Mouse (Mus musculus): ENCODE data around the gene Exoc7. TPM values are rescaled to one million over a fixed set of nuclear protein-coding genes. Genes with fewer than 3 reads are reported as not detected.
A peak's percentile ranks its signal among the peaks of the same experiment; 100 is the strongest.

Exoc7 gene
- polyA plus RNA-seq, 1 experiment from 2014 or later, result 89.3 TPM

DNA sequence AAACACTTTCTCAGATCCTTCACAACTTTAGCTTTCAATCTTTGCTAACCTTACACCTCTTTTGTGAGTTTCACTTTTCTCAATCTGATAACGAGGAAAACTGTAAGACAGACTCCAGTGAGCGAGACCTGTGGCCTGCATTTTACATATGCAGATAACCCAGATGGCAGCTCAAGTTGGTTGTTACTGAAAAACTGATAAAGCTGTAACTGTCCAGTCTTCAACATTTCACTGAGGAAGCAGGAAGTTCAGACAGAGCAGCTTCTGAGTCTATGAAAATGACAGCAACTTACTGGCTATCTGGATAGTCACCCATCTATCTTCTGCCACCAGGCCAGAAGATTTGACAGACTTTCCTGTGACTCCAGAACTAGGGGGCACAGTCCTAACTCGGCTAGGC lies 2.6 kb upstream of the Exoc7 start:
- 0 out of 2 replicates have a peak, but pooled peaks cover 4% of the 10 kb centered on the region for H3K27me3 ChIP-seq (replicated peaks)
- no peak for ATAC-seq (ENCODE audit: low FRiP score, low read depth)
- no peak overlapping the region for H3K27ac ChIP-seq
- WGBS, result 81% methylated on average over 3 of the region's 3 CpGs
- no peak overlapping the region for H3K4me2 ChIP-seq (replicated peaks)
- no peak overlapping the region for H3K9ac ChIP-seq
- H3K36me3 ChIP-seq, result peaks cover 4% of the 10 kb centered on the region
- no peak overlapping the region for H3K4me3 ChIP-seq
- H3K9me3 ChIP-seq, result no peaks in the 10 kb centered on the region
- H3K4me1 ChIP-seq, result peaks cover 6% of the 10 kb centered on the region; the same call in 1 of the 2 replicates

DNA sequence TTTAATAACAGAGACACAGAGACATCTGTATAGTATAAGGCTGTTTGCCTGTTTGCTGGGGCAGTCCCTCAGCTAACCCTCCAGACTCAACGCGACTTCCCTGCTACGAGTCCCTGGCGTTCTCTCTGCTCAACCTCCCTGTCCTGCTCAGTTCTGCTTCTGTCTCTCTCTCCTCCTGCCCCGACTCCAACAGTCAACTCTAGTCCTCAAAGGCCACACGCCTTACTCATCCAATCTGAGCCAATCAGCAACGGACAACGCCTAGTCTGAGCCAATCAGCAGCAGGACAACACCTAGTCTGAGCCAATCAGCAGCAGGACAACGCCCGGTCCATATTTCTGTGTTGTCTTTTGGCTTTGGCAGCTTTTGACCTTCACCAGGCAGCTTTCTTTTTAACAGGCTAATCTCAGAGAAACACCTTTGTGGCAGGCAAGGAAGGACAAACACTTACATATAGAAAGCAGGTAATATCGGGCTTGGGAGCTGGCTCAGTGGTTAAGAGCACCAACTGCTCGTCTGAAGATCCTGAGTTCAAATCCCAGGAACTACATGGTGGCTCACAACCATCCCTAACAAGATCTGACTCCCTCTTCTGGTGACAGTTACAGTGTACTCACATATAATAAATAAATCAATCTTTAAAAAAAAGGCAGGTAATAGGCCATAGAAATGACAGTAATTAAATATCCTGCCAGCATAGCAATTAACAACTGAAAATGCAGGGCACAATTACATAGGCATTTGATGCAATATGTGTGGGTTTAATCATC lies 914 bp upstream of the Exoc7 start:
- Histone ChIP-seq H3K4me3 (no peak overlapping the region), H3K27me3 (replicated peaks) (0 out of 2 replicates have a peak, but pooled peaks cover 4% of the 10 kb centered on the region), H3K36me3 (peaks cover 20% of the 10 kb centered on the region), H3K27ac (no peak overlapping the region), H3K4me2 (replicated peaks) (no peak overlapping the region), H3K9ac (no peak overlapping the region), H3K4me1 (peaks cover 6% of the 10 kb centered on the region; the same call in 1 of the 2 replicates), H3K9me3 (no peaks in the 10 kb centered on the region)
- 93% methylated on average over 12 of the region's 12 CpGs for WGBS
- ATAC-seq (ENCODE audit: low FRiP score, low read depth), result no peak

DNA sequence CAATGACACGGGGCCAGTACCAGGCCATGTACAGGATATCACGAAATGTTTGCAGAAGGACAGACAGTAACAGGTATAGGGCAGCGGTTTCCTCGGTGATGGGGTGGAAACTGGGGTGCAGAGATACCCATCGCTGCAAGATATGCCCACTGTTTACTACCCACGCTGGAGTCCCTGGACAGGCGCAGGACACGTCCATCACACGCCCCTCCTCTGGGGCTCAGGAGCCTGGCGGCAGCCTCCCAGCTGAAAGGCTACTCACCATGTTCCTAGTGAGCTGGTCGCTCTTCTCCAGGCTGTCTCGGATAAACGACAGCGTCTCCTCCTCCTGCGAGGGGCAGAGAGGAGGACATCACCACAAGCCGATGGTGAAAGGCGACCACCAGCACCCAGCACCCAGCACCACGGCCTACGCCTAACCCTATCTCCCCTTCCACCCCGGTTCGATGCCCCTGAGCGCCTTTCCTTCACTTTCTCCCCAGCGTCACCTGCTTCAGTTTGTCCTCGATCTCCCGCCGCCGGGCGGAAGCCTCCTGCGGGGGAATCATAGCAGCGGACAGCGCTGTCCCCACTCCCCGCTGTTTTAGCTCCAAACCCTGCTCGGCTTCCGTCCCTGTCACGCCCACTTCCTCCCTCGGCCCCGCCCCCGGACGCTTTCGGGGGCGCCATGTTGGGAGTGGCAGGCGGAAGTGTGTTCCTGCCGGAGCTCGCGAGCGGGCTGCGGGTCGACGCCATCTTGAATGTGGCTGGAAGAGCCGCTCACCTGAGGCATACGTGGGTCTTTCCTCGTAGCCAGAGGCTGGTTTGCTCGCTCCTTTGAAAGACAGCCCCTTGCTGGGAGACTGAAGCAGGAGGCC lies 679 bp downstream of the Exoc7 start:
- 2% methylated on average over 53 of the region's 53 CpGs for WGBS
- Histone ChIP-seq H3K4me2 (replicated peaks) (peak overlapping the region; percentile 88), H3K9ac (peak overlapping the region; percentile 75), H3K4me1 (peaks cover 6% of the 10 kb centered on the region; the same call in 1 of the 2 replicates), H3K4me3 (peak overlapping the region; percentile 57), H3K36me3 (peaks cover 34% of the 10 kb centered on the region), H3K27ac (no peak overlapping the region), H3K27me3 (replicated peaks) (0 out of 2 replicates have a peak, but pooled peaks cover 4% of the 10 kb centered on the region), H3K9me3 (no peaks in the 10 kb centered on the region)
- ATAC-seq (ENCODE audit: low FRiP score, low read depth), result peak; percentile 92

DNA sequence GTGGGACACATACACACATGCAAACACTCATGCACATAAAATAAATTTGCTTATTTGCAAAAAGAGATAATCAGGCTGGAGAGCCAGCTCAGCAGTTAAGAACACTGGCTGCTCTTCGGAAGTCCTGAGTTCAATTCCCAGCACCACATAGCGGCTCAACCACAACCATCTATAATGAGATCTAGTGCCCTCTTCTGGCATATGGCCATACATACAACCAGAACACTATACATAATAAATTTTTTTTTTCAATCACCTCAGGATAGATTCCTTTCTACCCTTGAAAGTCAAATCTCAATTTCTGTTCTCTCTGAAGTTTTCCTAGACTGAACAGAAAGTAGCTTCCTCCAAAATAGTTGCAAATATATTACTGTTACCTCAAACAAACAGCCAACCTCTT lies 1.6 kb downstream of the Exoc7 start:
- ATAC-seq (ENCODE audit: low FRiP score, low read depth), result no peak
- 98% methylated on average over 2 of the region's 2 CpGs for WGBS
- Histone ChIP-seq H3K4me3 (no peak overlapping the region; the same call in 1 of the 2 replicates), H3K4me2 (replicated peaks) (peak overlapping the region; percentile 88), H3K27me3 (replicated peaks) (0 out of 2 replicates have a peak, but pooled peaks cover 4% of the 10 kb centered on the region), H3K9me3 (no peaks in the 10 kb centered on the region), H3K4me1 (peaks cover 6% of the 10 kb centered on the region; the same call in 1 of the 2 replicates), H3K27ac (no peak overlapping the region), H3K9ac (no peak overlapping the region), H3K36me3 (peaks cover 44% of the 10 kb centered on the region)

DNA sequence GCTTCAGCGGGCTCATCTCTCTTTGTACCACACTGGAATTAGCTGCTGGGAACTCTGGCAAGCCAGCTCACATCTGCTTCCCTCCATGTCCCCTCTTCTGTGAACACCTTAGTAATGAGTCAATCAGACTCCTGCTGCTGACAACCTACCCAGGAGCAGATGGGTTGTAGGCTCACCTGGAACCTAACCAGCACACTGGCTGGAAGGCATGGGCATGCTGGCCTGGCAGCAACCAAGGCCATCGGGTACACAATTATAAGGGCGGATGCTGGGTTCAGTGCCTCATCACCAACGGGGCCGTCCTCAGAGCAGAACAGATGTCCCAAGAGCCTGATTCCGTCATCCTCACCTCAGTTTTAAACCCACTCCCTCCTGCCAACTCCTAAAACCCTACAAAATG lies 8.4 kb downstream of the Exoc7 start:
- H3K4me2 ChIP-seq (replicated peaks), result no peak overlapping the region
- H3K36me3 ChIP-seq, result peaks cover 93% of the 10 kb centered on the region
- H3K9ac ChIP-seq, result no peak overlapping the region
- no peak for ATAC-seq (ENCODE audit: low FRiP score, low read depth)
- WGBS, result 93% methylated on average over 6 of the region's 6 CpGs
- no peaks in the 10 kb centered on the region for H3K27me3 ChIP-seq (replicated peaks)
- no peaks in the 10 kb centered on the region for H3K9me3 ChIP-seq
- H3K4me3 ChIP-seq, result no peak overlapping the region
- no peak overlapping the region for H3K27ac ChIP-seq
- no peaks in the 10 kb centered on the region for H3K4me1 ChIP-seq

DNA sequence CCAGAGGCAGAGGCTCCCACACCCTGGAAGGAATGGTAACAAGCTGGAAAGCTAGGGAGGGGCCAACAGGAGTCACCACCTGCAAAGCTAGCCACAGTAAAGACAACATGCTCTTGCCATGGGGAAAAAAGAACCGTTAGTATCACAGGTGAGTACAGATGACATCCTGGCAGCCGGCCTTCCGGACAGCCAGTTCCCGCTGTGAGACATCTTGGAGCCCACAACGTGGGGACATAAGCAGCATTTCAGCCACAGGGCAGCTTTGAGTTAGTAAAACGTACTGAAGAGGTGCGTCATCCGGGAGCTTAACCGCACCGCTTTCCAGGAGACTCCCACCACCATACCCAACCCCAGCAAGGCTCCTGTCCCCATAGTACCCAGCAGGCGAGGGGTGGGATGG lies 8.8 kb downstream of the Exoc7 start:
- H3K4me3 ChIP-seq, result no peak overlapping the region
- H3K9me3 ChIP-seq, result no peaks in the 10 kb centered on the region
- H3K27ac ChIP-seq, result no peak overlapping the region
- H3K4me1 ChIP-seq, result no peaks in the 10 kb centered on the region
- H3K36me3 ChIP-seq, result peaks cover 92% of the 10 kb centered on the region
- no peak for ATAC-seq (ENCODE audit: low FRiP score, low read depth)
- no peaks in the 10 kb centered on the region for H3K27me3 ChIP-seq (replicated peaks)
- WGBS, result 89% methylated on average over 11 of the region's 11 CpGs
- no peak overlapping the region for H3K9ac ChIP-seq
- no peak overlapping the region for H3K4me2 ChIP-seq (replicated peaks)

DNA sequence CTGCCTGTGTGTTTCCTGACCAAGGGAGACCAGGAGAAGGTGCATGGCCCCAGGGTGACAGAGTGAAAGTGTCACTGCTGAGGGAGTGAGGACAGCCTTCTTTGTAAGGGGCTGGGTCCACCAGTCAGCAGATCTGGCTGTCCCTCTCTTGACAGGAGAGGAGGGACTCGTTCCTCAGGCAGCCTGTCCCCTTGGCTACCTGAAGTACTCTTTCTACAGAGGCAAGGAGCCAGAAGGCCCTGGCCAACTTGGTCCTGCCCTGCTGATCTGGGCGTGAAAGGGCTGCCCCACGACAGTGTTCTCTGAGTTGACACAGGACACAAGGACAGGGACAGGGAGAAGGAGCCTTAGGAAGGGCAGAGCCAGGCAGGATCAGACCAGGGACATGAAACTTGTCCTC lies 10.0 kb downstream of the Exoc7 start:
- H3K4me1 ChIP-seq, result no peaks in the 10 kb centered on the region
- H3K4me3 ChIP-seq, result no peak overlapping the region
- no peak overlapping the region for H3K9ac ChIP-seq
- peaks cover 91% of the 10 kb centered on the region for H3K36me3 ChIP-seq
- no peaks in the 10 kb centered on the region for H3K27me3 ChIP-seq (replicated peaks)
- 79% methylated on average over 3 of the region's 3 CpGs for WGBS
- no peak overlapping the region for H3K27ac ChIP-seq
- H3K4me2 ChIP-seq (replicated peaks), result no peak overlapping the region
- ATAC-seq (ENCODE audit: low FRiP score, low read depth), result no peak
- no peaks in the 10 kb centered on the region for H3K9me3 ChIP-seq

DNA sequence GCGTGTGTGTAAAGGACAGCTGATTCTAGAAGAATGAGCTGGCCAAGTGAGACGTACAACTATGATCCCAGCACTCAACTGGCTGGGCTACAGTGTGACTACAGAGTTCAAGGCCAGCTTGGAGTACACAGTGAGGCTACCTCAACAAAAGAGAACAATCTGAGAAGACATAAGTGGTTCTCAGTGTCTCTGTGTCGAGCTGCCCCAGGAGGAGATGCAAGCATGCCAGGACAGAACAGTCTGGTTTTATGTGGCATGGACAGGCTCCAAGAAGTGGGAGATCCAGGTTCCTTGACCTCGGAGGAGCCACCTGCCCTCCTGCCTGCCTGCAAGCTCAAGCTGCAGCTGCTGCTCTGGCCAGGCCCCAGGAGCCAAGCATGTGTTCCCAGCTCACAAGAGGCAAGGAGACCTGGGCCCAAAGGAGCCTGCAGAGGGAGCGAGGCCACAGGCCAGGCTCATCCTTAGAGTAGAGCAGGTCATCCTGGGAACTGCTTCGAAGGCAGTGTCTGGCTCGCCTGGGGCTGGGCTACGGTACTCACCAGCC lies 10.8 kb downstream of the Exoc7 start:
- no peaks in the 10 kb centered on the region for H3K9me3 ChIP-seq
- no peak for ATAC-seq (ENCODE audit: low FRiP score, low read depth)
- peaks cover 89% of the 10 kb centered on the region for H3K36me3 ChIP-seq

DNA sequence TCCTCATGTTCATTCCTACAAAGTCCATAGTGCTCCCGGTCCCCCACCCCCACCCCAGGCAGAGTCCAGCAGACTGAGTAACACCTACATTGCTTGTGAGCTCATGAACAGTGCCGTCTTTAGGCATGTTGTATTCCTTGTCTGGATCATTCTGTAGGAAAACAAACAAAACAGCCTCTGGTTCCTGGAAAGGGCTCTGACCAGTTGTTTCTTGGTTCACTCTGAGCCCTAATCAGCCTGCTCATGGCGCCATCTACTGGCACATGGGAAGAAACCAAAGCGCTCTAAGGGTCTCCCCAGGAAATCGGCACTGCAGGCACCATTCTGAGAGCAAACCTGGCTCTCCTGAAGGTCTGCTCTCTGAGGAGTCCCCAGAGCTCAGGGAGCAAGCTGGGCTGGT lies 12.7 kb downstream of the Exoc7 start:
- ATAC-seq (ENCODE audit: low FRiP score, low read depth), result no peak
- no peak overlapping the region for H3K9ac ChIP-seq
- H3K9me3 ChIP-seq, result no peaks in the 10 kb centered on the region
- no peaks in the 10 kb centered on the region for H3K27me3 ChIP-seq (replicated peaks)
- H3K36me3 ChIP-seq, result peaks cover 89% of the 10 kb centered on the region
- H3K27ac ChIP-seq, result no peak overlapping the region
- no peak overlapping the region for H3K4me3 ChIP-seq
- no peaks in the 10 kb centered on the region for H3K4me1 ChIP-seq
- no peak overlapping the region for H3K4me2 ChIP-seq (replicated peaks)
- 39% methylated on average over 5 of the region's 5 CpGs for WGBS

More for the DNA sequence above, 10.8 kb downstream of the Exoc7 start:
- no peaks in the 10 kb centered on the region for H3K4me1 ChIP-seq
- H3K27me3 ChIP-seq (replicated peaks), result no peaks in the 10 kb centered on the region
- 86% methylated on average over 8 of the region's 8 CpGs for WGBS
- no peak overlapping the region for H3K4me3 ChIP-seq
- no peak overlapping the region for H3K9ac ChIP-seq
- no peak overlapping the region for H3K27ac ChIP-seq
- no peak overlapping the region for H3K4me2 ChIP-seq (replicated peaks)

DNA sequence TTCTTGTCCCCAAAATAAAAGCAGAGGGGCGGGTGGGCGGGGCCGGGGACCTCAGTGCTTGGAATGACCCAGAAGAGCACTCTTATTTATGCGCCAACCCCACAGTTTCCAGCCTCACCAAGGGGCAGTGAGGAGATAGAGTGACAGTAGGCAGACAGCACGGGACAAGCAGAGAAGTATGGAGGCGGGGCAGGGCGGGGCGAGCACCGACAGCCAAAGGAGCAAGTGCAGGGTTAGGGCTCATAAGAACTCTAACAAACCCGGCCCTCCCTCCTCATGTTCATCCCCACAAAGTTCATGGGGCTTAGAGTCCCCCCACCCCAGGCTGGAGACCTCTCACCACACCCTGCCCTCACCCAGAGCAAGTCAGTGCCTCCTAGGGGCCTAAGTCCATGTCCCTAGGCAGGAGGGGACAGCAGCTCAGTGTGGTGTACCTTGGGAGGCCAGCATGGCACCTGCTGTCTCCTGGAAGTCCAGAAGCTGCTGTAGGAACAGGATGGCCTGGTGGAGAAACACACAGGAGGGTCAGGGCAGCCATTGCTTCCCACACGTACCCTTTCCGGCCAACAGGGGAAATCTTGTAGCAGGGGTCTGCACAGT lies 13.4 kb downstream of the Exoc7 start:
- Histone ChIP-seq H3K9ac (no peak overlapping the region), H3K4me3 (no peak overlapping the region), H3K36me3 (peaks cover 89% of the 10 kb centered on the region), H3K27me3 (replicated peaks) (no peaks in the 10 kb centered on the region), H3K27ac (no peak overlapping the region), H3K4me1 (no peaks in the 10 kb centered on the region), H3K9me3 (no peaks in the 10 kb centered on the region), H3K4me2 (replicated peaks) (no peak overlapping the region; the same call in 1 of the 2 replicates)
- no peak for ATAC-seq (ENCODE audit: low FRiP score, low read depth)
- WGBS, result 88% methylated on average over 12 of the region's 12 CpGs

DNA sequence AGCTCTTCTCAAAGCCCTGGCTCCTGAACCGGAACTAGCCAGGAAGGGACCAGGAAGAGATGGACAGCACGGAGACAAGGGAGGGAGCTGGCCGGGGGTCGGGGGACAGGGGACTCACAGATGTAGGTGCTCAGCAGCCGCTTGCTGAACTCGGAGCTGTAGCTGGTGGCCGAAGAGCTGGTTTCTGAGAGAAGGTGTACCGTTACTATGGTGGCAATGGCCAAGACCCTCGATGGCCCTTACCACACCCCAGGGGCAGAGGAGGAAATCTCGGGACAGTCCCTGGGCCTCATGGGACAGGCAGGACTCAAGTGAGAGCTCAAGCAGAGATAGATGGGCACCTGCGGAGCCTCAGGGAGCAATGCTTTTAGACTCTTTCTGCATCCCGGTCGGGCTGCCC lies 14.6 kb downstream of the Exoc7 start:
- WGBS, result 91% methylated on average over 13 of the region's 13 CpGs
- H3K4me3 ChIP-seq, result no peak overlapping the region
- no peak overlapping the region for H3K9ac ChIP-seq
- H3K4me1 ChIP-seq, result no peaks in the 10 kb centered on the region; the same call in 1 of the 2 replicates
- H3K4me2 ChIP-seq (replicated peaks), result no peak overlapping the region
- no peaks in the 10 kb centered on the region for H3K27me3 ChIP-seq (replicated peaks)
- no peak overlapping the region for H3K27ac ChIP-seq
- no peaks in the 10 kb centered on the region for H3K9me3 ChIP-seq
- peaks cover 91% of the 10 kb centered on the region for H3K36me3 ChIP-seq
- ATAC-seq (ENCODE audit: low FRiP score, low read depth), result no peak

DNA sequence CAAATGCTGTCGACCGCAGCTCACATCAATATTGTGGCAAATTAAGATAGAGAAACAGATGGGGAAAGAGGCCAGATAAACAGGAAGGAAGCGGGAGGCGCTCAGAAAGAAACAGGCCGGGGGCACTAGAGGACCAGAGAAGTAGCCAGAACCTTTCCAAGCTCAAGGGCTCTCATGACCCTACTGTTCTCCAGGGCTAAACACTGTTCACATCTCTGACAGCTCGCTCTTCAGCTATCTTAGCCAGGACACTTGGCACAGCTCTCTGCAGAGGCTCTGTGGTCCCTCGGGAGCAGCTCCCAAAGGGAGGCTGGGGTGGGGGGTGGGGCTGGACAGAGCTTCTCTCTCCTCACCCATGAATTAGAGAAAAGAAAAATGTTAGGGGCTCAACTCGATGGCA lies 16.5 kb downstream of the Exoc7 start:
- ATAC-seq (ENCODE audit: low FRiP score, low read depth), result no peak
- WGBS, result 88% methylated on average over 8 of the region's 8 CpGs
- Histone ChIP-seq H3K9me3 (no peaks in the 10 kb centered on the region), H3K9ac (no peak overlapping the region), H3K4me2 (replicated peaks) (no peak overlapping the region), H3K27ac (no peak overlapping the region), H3K36me3 (peaks cover 73% of the 10 kb centered on the region), H3K4me3 (no peak overlapping the region), H3K27me3 (replicated peaks) (peaks cover 5% of the 10 kb centered on the region; the same call in 1 of the 2 replicates), H3K4me1 (no peaks in the 10 kb centered on the region; the same call in 1 of the 2 replicates)
